Mouse (Mus musculus) heart, embryonic 10.5 days (tissue): ENCODE data around the gene Nr1h4. TPM values are rescaled to one million over a fixed set of nuclear protein-coding genes. Genes with fewer than 3 reads are reported as not detected.

Experiments used
- DNase-seq: peaks from one replicate; pipeline ENCODE4 v3.0.0-alpha.2; 2017; ENCODE audit warnings: low spot score
- H3K27ac ChIP-seq: fragments of 300-500 bp; sonication (generic); 2 replicates; pipeline ENCODE4 v1.5.1; 2016; ENCODE audit warnings: mild to moderate bottlenecking
- H3K27me3 ChIP-seq: fragments of 300-500 bp; sonication (generic); 2 replicates; pipeline ENCODE4 v1.6.1; 2016; ENCODE audit warnings: mild to moderate bottlenecking; ENCODE audit not compliant: poor library complexity, insufficient read depth, severe bottlenecking
- H3K36me3 ChIP-seq: fragments of 300-500 bp; sonication (generic); 2 replicates; pipeline ENCODE4 v1.6.1; 2016; ENCODE audit warnings: mild to moderate bottlenecking, moderate library complexity
- H3K4me1 ChIP-seq: fragments of 300-500 bp; sonication (generic); 2 replicates; pipeline ENCODE4 v1.6.1; 2016; ENCODE audit warnings: mild to moderate bottlenecking
- H3K4me3 ChIP-seq: fragments of 300-500 bp; sonication (generic); 2 replicates; pipeline ENCODE4 v1.5.1; 2016; ENCODE audit warnings: mild to moderate bottlenecking, moderate library complexity
- H3K9me3 ChIP-seq: fragments of 300-500 bp; sonication (generic); 2 replicates; pipeline ENCODE4 v1.6.1; 2016; ENCODE audit warnings: mild to moderate bottlenecking, moderate library complexity
- WGBS: fragments of 180-500 bp; shearing (Covaris S2); methylation state at CpG from one replicate; pipeline ENCODE4 v1.1.7; 2016; 5-methylcytosine and 5-hydroxymethylcytosine counted together
- polyA plus RNA-seq: library from polyadenylated mRNA; unstranded; fragments of >200 nt; fragmentation: Nextera tagmentation; extraction: Ambion mirVana; gene quantifications from 2 replicates; pipeline ENCODE4 v1.2.1, GENCODE M21; 2016

Nr1h4 gene
- polyA plus RNA-seq, 1 experiment from 2014 or later: 0.16 TPM

- Histone ChIP-seq H3K9me3 (no peaks in the 10 kb centered on the region), H3K27ac (no peak overlapping the region), H3K36me3 (no peaks in the 10 kb centered on the region), H3K4me1 (0 out of 2 replicates have a peak, but pooled peaks cover 5% of the 10 kb centered on the region), H3K27me3 (no peaks in the 10 kb centered on the region), H3K4me3 (no peak overlapping the region)
- DNase-seq: no peak
- 83% methylated on average over 2 of the region's 2 CpGs for WGBS
These were observed 15.0 kb downstream of the Nr1h4 start for GRCm38 (mm10) chr10:89518365-89518764.

DNA sequence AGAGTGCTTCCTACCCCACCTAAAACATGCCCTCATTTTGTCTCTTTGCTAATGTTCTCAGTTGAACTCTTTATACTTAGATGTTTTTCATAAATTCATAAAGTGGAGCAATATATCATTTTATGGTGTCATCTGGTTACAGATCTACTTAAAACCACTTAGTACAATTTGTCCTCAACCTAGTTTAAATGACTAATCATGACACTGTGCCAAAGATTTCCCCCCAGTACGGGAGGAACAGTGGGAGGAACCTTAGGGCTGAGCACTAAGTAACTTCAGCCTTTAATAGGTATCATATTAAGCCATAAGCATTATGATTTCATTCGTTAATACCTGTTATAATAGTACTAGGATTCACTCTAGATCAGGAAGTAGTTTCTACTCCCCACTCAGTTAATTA lies 17.6 kb downstream of the Nr1h4 start:
- H3K9me3 ChIP-seq: no peaks in the 10 kb centered on the region
- H3K27ac ChIP-seq: no peak overlapping the region
- no peaks in the 10 kb centered on the region for H3K4me1 ChIP-seq
- no peaks in the 10 kb centered on the region for H3K36me3 ChIP-seq
- H3K27me3 ChIP-seq: no peaks in the 10 kb centered on the region
- H3K4me3 ChIP-seq: no peak overlapping the region
- WGBS: 68% methylated on average over 2 of the region's 2 CpGs
- no peak for DNase-seq

- H3K36me3 ChIP-seq: no peaks in the 10 kb centered on the region
- H3K27me3 ChIP-seq: no peaks in the 10 kb centered on the region
- H3K4me1 ChIP-seq: no peaks in the 10 kb centered on the region
- WGBS: 77% methylated on average over 6 of the region's 6 CpGs
- H3K9me3 ChIP-seq: no peaks in the 10 kb centered on the region
- no peak for DNase-seq
- no peak overlapping the region for H3K27ac ChIP-seq
- H3K4me3 ChIP-seq: no peak overlapping the region
These were observed 20.8 kb downstream of the Nr1h4 start for GRCm38 (mm10) chr10:89512562-89512961.

DNA sequence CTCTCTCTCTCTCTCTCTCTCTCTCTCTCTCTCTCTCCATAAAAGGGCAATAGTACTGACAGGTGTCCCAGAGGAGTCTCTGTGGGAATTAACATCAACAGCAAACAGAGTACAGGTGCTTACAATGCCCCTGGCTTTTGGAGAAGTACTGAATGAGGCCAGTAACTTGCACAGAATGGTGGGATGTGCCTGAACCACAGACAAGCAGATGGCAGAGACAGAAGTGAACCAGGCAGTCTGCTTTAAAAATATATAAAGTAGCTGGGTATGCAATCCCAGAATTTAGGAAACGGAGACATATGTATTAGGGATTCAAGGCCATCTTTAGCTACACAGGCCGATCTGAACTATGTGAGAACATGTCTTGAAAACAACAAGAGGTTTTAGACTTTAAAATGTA lies 22.8 kb downstream of the Nr1h4 start:
- Histone ChIP-seq H3K27me3 (no peaks in the 10 kb centered on the region), H3K27ac (no peak overlapping the region), H3K36me3 (no peaks in the 10 kb centered on the region), H3K9me3 (no peaks in the 10 kb centered on the region), H3K4me3 (no peak overlapping the region), H3K4me1 (no peaks in the 10 kb centered on the region)
- WGBS: 88% methylated on average over 2 of the region's 2 CpGs
- DNase-seq: no peak

- 49% methylated on average over 2 of the region's 2 CpGs for WGBS
- Histone ChIP-seq H3K27me3 (no peaks in the 10 kb centered on the region), H3K36me3 (no peaks in the 10 kb centered on the region), H3K9me3 (no peaks in the 10 kb centered on the region), H3K4me1 (no peaks in the 10 kb centered on the region), H3K27ac (no peak overlapping the region), H3K4me3 (no peak overlapping the region)
- no peak for DNase-seq
These were observed 24.8 kb downstream of the Nr1h4 start for GRCm38 (mm10) chr10:89508567-89508966.

DNA sequence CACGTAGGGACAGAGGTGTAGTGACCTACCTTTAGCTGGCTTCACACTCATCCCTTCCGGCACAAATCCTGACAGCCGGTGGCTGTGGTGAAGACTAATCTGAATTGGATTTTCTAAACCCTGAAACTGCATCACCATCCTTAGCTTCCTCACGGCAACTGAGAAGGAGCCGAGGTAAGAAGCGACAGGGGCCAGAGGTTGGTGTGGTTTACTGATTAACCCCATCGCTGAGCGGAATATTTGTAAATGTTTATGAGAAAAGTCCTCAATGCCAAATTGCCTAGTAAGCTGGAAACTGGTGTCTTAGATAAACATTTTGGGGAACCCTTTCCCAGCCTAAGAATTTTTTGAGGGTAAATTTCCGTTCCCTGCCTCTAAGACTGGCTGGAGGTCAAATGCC lies 26.9 kb downstream of the Nr1h4 start:
- H3K4me1 ChIP-seq: no peaks in the 10 kb centered on the region
- H3K27me3 ChIP-seq: no peaks in the 10 kb centered on the region
- 87% methylated on average over 9 of the region's 9 CpGs for WGBS
- DNase-seq: no peak
- no peak overlapping the region for H3K27ac ChIP-seq
- H3K9me3 ChIP-seq: no peaks in the 10 kb centered on the region
- H3K36me3 ChIP-seq: no peaks in the 10 kb centered on the region
- H3K4me3 ChIP-seq: no peak overlapping the region

DNA sequence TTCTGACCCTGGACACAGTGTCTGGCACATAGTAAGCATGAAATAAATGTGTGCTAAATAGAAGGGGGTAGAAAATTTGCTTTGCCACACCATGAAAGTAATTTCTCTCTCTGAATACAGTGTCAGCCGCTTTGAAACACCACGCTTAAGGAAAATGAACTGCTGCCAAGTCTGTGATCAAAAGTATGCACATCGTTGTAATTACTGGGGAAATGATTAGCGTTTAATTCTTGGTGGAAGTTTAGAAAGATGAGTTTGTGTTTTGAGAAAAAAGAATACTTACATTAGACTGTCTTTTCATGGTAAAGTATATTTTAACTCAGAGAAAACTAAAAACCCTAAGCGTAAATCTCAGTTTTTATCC lies 27.8 kb downstream of the Nr1h4 start:
- Histone ChIP-seq H3K36me3 (no peaks in the 10 kb centered on the region), H3K9me3 (no peaks in the 10 kb centered on the region), H3K27ac (no peak overlapping the region), H3K4me1 (no peaks in the 10 kb centered on the region), H3K4me3 (no peak overlapping the region), H3K27me3 (no peaks in the 10 kb centered on the region)
- DNase-seq: no peak
- 91% methylated on average over 5 of the region's 5 CpGs for WGBS

DNA sequence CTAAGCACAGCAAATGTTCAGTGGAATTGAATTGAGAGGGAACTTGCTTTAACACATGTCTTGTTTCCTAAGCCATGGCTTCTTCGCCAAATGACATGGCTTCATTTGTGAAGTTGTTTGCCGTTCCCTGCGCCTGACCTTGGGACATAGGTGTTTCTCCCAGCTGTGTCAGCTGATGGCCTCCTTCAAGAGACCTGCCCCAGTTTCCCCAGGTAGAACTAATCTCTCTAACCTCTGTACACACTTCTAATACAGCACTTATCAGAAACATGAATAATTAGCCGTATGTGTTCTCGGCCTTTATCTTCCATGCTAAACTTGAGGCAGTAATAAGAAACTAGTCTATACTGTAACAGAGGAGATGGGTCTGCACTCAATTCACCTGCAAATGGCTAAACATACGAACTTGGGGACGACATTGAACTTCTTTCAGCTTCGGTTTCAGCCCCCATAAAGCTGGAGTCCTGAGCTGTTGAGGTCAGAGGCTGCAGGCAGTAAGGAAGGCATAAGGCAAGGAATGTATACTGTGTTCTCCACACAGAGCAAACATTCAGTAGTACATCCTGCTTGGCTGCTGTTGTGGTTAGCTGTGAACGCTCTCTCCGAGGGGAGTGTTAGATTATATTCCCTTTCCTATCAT lies 28.3 kb downstream of the Nr1h4 start:
- Histone ChIP-seq H3K27me3 (no peaks in the 10 kb centered on the region), H3K9me3 (no peaks in the 10 kb centered on the region), H3K4me1 (no peaks in the 10 kb centered on the region), H3K27ac (no peak overlapping the region), H3K36me3 (no peaks in the 10 kb centered on the region), H3K4me3 (no peak overlapping the region)
- DNase-seq: no peak
- 79% methylated on average over 10 of the region's 10 CpGs for WGBS

DNA sequence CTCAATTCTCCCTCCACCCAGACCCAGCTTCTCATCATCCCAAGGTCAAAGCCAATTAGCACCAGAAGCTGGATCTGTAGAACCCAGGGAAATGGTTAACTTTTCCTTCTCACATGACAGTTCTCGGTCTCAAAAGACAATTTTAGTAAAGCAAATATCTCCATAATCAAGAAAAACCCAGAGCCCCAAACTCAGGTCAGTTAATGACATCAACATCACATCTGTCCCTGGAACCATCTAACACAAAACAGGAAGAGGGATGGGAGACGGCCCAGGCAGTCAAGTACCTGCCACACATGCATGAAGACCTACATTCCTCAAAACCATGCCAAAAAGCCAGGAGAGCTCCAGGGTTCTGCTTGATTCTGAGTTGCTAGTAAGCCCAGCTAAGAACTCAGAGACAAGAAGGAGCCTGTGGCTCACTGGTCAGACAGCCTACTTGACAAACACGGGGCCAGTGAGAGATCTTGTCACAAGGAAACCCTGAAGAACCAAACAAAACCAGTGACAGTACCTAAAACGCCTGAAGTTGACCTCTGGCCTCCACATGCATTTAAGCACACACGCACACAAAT lies 30.3 kb downstream of the Nr1h4 start:
- no peaks in the 10 kb centered on the region for H3K4me1 ChIP-seq
- no peak overlapping the region for H3K27ac ChIP-seq
- no peaks in the 10 kb centered on the region for H3K27me3 ChIP-seq
- no peaks in the 10 kb centered on the region for H3K9me3 ChIP-seq
- no peak for DNase-seq
- 76% methylated on average over 5 of the region's 5 CpGs for WGBS
- H3K4me3 ChIP-seq: no peak overlapping the region
- H3K36me3 ChIP-seq: no peaks in the 10 kb centered on the region

DNA sequence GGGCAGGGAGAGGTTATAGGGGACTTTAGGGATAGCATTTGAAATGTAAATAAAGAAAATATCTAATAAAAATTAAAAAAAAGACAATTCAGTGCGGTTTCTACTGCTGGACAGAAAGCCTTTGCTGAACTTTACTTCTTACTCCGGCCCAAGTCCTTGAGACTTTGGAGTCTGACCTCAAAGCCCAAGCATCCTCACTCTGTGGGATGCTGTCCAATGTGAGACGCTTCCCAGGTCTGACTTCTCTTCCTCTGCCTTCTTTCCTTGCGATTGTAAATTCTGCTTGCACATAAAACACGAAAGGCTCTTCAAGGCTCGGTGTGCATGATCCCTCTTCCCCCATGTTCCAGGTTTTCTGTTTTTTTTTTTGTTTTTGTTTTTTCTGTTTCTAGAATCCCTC lies 31.5 kb downstream of the Nr1h4 start:
- no peak for DNase-seq
- no peaks in the 10 kb centered on the region for H3K36me3 ChIP-seq
- 82% methylated on average over 6 of the region's 6 CpGs for WGBS
- no peaks in the 10 kb centered on the region for H3K4me1 ChIP-seq
- H3K27ac ChIP-seq: no peak overlapping the region
- no peaks in the 10 kb centered on the region for H3K9me3 ChIP-seq
- no peak overlapping the region for H3K4me3 ChIP-seq
- H3K27me3 ChIP-seq: no peaks in the 10 kb centered on the region

- Histone ChIP-seq H3K9me3 (no peaks in the 10 kb centered on the region), H3K4me3 (no peak overlapping the region), H3K36me3 (no peaks in the 10 kb centered on the region), H3K27me3 (no peaks in the 10 kb centered on the region), H3K27ac (no peak overlapping the region), H3K4me1 (no peaks in the 10 kb centered on the region)
- DNase-seq: no peak
- 72% methylated on average over 7 of the region's 7 CpGs for WGBS
These were observed 37.8 kb downstream of the Nr1h4 start for GRCm38 (mm10) chr10:89495537-89495936.

GRCm38 (mm10) chr10:89491321-89491720 lies 42.1 kb downstream of the Nr1h4 start:
- WGBS: 39% methylated on average over 3 of the region's 3 CpGs

DNA sequence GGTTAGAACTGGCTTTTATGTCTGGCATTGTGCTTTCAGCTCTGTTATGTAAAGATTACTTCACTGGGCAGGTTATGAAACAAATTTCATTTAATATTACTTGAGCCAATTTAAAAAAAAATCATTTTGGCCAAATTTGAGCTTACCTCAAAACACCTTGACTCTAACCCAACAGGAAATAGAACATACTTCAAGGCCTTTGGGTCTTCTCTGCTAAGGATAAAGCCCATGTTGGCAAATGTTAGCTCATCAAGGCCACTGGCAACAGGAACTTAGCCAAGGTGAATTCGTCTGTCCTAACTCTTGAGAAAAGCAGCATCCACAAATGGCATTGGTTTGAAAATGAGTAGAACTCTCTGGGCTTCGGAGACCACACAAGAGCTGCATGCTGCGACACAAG lies 43.1 kb downstream of the Nr1h4 start:
- H3K27ac ChIP-seq: no peak overlapping the region
- no peaks in the 10 kb centered on the region for H3K9me3 ChIP-seq
- no peaks in the 10 kb centered on the region for H3K27me3 ChIP-seq
- WGBS: 85% methylated on average over 3 of the region's 3 CpGs
- no peaks in the 10 kb centered on the region for H3K36me3 ChIP-seq
- H3K4me1 ChIP-seq: no peaks in the 10 kb centered on the region
- DNase-seq: no peak
- no peak overlapping the region for H3K4me3 ChIP-seq

More at GRCm38 (mm10) chr10:89491321-89491720, 42.1 kb downstream of the Nr1h4 start:
- no peaks in the 10 kb centered on the region for H3K4me1 ChIP-seq
- H3K4me3 ChIP-seq: no peak overlapping the region
- H3K27ac ChIP-seq: no peak overlapping the region
- no peaks in the 10 kb centered on the region for H3K27me3 ChIP-seq
- no peaks in the 10 kb centered on the region for H3K9me3 ChIP-seq
- DNase-seq: no peak
- H3K36me3 ChIP-seq: no peaks in the 10 kb centered on the region

- WGBS: 73% methylated on average over 4 of the region's 4 CpGs
- H3K4me1 ChIP-seq: no peaks in the 10 kb centered on the region
- no peaks in the 10 kb centered on the region for H3K27me3 ChIP-seq
- DNase-seq: no peak
- H3K4me3 ChIP-seq: no peak overlapping the region
- H3K36me3 ChIP-seq: no peaks in the 10 kb centered on the region
- no peak overlapping the region for H3K27ac ChIP-seq
- no peaks in the 10 kb centered on the region for H3K9me3 ChIP-seq
These were observed 43.9 kb downstream of the Nr1h4 start for GRCm38 (mm10) chr10:89489459-89489858.
